Mouse (Mus musculus) layer of hippocampus, adult 9-10 months (tissue): ENCODE data around the gene Gorasp2.

Source experiments
- DNase-seq: peaks from one replicate; pipeline ENCODE4 v3.0.0; 2022; ENCODE audit warnings: low spot score

Gorasp2 gene

DNA sequence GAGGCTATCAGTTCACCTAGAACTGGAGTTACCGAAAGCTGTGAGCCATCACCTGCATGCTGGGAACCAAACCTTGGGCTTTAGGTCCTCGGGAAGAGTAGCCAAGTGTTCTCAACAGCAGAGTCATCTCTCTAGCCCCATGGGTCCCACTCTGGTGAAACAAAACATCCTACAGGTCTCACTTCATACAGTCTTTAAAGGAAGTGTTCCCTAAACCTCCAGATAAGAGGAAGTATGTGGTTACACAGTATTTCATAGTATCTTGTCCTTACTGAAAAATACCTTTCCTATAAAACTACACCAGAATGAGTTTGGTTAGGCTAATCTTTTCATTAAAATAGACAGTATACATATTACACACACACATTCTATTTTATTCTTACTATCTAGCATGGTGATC is 81.2 kb downstream of the Gorasp2 start:
- DNase-seq, result no peak

DNA sequence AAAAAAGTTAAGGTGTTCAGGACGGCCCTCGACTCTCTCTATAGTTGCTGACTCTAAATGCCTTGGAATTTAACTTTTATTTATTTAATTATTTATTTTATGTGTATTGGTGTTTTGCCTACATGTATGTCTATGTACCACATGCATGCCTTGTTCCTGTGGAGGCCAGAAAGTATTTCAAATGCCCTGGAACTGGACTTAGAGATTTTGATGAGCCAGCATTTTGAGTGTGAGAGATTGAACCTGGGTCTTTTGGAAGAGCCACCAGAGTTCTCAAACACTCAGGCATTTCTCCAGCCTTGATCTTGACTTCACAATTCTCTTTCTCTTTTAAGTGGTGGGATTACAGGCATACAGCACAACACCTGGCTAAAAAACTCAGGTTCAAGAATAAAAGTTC is 90.3 kb downstream of the Gorasp2 start:
- no peak for DNase-seq

DNA sequence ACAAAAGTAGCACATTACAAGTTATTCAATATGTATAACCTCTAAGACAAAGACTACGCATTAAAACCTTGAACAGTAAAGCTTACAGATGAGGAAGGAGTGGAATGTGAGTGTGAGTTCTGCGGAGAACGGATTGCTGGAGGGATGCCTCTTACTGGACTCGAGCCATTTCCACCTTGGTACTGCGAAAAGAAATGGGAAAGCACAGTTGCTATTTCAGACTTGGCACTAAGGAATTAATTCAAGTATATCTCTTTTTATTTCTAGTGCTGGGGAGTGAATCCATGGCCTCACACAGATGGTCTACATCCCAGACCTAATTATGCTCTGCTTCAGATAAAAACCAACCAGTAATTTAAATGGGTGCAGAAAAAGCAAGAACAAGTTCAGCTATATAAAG is 90.8 kb downstream of the Gorasp2 start:
- no peak for DNase-seq
